Mouse (Mus musculus) gastrocnemius, postnatal 4 days (tissue): Measurements from ENCODE around the gene Szt2. TPM values are rescaled to one million over a fixed set of nuclear protein-coding genes. Genes with fewer than 3 reads are reported as not detected.

Experiments used
- DNase-seq, 2 experiments: peaks; one replicate each; pipeline ENCODE4 v3.0.0; 2021 to 2022; ENCODE audit warnings: low spot score in 2 of 2, mixed read lengths in 2 of 2
- total RNA-seq, 2 experiments: library from RNA; stranded (reverse); gene quantifications; 2 replicates each; pipeline ENCODE4 v1.2.3; 2021

The Szt2 gene
- total RNA-seq, 2 experiments from 2014 or later: 16.1 to 18.9 TPM

DNA sequence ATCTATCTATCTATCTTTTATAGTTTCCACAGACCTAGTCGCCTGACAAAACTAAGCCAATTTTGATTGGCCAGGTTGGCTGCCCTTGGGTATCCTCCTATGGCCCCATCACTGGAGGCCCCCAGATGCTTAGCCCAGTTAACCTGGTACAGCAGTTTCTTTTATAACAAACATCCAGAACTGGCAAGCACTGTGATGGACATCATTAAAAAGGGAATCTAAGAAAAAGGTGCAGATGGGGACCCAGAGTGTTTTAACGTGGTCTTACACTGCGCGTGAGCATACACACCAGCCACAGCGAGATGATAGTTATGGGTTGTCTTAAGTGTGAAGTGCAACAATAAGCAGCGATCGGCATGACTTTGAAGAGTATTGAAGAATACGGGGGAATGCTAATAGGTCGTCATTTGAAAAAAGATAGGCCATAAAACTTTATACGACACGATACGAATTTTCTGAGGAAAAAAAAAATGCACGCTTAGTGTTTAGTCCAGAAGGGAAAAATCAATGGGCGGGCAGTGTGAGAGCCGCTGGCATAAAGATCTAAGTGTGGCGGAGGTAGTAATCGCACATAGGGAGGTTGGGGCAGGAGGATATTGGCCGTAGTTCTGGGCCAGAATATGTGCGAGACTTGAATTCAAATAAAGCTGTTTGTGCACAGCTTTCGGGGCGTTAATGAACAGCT is 49.7 kb downstream of the Szt2 start:
- DNase-seq: no peak

DNA sequence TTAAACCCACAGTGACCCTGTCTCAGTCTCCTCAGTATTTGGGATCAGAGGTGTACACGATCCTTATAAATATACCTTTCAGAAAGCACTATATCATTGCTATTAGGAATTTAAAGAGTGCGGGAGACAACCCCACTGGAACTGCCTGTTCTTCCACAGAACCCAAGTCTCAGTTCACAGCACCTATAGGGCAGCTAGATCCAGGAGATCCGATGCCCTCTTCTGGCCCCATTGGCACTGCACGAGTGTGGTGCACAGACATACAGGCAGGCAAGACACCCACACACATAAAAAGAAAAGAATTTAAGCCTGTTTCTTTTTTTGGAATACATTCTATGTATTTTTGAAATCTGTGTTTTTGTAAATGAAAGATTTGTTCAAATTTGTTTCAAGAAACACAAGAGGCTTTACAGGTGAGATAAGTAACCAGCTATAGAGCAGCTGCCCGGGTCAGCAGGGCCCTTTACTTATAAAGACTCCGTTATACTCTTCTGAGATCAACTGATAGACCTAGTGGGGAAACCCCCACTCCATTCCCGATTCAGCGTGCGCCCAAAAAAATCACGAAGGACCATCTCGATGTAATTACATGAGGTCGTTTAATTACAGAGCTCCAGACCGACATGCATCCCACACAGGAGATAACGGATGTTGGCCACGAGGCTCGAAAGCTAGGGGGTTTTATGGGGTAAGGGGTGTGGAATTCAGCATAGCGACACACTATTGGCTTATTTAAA is 50.7 kb downstream of the Szt2 start:
- DNase-seq: no peak

DNA sequence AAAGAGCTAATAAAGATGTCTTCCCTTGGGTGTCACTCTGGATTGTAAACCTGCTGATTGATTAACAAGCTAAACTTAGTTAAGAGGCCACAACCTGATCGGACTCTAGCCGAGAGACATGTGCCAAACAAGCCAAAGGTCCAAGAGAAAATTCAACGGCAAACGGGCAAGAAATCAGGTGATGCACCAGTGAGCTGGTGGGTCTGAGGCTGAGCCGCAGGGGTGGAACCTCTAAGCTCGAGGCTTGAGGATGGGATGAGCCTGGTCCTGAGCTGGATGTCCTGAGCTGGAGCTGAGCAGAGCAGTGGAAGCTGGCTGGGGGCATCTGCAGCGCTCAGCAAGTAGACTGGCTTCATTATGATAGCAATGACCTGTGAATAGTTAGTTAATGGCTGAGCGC is 51.6 kb downstream of the Szt2 start:
- no peak for DNase-seq

DNA sequence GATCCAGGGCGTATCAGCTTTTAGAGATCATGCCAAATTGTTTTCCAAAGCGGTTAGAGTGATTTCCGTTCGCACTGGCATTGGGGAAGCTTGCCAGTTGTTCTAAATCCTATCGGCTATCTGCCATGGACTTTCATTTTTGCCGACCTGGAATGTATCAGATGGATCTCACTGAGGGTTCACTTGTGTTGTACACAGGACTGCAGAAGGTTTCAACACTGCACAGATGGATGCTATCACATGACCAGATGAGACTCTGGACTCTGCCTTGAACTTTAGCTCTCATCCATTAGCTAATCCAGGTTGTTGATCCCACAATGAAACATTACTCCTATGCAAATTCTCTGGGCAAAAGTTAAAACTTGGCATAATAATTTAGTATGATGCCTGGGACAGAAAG is 52.3 kb downstream of the Szt2 start:
- DNase-seq: no peak

DNA sequence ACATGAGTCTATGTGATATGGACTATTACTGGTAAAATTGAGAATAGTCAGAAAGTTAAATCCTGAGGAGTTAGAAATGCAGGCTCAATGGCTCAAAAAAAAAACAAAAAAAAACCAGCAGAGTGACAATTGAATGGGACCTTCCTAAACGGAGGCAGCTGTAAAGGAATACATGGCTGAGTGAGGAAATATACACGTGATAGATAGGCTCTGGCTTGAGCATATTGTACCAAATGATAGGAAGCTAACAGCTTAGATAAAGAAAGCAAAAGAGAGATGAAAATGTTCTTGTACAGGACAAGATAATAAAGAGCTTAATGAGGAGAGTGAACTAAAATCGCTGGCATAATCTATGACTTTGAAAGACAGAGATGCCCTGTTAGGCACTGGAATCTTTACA is 54.8 kb downstream of the Szt2 start:
- no peak for DNase-seq

DNA sequence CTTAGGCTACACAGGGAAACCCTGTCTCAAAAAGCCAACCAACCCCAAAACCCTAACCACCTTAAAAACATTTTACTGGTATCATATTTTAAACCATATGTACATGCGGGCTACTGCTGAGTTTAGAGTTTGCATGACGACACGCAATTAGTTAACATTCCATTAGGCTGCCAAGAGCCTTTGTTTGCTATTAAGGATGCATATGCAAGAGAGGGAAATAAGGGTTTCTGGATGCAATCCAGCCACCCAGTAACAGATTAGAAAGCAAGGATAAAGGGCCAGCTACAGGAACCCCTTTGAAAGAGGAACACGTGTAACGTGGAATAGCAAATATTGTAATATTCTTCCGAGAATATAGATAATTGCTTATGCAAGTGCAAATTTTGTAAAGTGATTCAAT is 55.4 kb downstream of the Szt2 start:
- DNase-seq: no peak

DNA sequence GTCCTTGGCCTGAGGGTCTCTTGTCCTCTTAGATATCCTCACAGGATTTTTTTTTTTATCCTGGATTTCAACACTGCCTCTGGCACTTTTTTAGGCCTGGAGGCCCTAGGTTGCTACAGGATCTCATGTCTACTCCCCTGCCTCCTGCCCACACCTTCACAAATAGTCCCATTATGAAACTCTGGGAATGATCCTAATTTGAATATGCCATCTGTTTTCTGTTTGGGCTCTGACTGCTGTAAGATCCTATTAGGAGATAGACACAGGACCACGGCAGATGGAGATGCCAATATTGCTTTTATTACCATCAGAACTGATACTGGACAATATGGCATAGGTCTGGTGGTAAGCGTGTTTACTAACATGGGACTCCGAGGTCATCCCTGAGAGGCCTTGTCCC is 57.2 kb downstream of the Szt2 start:
- DNase-seq: no peak

DNA sequence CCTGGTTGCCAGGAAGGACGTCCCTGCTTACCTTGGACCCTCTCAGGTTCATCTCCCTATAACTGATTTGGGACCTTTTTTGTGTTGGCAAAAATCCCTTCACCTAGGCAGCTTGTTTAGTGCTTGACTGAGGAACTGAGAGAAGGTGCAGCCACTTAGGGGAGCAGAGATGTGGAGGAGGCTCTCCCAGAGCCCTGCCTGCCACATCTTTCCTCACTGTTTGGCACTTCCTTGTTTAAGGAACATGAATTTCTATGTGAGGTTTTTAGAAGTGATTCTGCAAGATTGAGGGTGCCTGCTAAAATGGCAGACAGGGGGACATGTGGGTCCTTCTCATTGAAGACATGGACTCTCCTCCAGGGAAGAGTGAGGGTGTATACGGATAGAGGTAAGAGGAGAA is 58.2 kb downstream of the Szt2 start:
- DNase-seq: no peak

DNA sequence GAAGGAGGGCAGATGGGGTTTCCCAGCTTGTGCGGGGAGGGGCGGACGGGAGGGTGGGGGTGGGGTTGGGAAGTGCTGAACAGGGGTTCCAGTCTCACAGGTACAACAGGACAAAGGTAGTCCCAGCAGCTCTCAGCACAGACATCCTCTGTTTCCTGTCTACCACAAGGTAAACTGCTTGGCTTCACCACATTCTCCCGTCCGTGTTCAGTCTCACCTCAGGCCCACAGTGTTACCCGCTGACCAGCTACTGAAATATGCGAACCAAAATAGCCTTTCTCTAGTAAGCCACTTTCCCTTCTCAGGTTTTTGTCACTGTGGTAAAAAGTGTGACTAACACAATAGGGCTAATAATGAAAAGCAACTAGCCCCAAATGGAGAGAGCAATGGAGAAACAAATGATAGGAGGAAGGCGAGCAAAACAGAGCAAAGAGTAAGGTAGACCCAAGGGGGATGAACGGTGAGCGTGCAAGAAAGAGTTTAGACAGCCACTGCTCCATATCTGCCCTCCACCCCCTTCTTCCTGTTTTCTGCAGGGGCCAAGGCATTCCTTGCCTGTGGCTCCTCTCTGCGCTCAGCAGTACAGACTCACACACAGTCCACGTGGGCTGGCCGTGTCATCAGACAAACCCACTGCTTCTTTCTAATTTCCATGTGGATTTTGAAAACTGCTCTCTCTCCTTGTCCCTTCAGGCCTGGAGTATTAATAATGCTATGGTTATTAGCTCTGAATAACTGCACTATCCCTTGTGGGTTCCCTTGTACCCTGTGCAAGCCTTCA is 61.4 kb downstream of the Szt2 start:
- no peak for DNase-seq

DNA sequence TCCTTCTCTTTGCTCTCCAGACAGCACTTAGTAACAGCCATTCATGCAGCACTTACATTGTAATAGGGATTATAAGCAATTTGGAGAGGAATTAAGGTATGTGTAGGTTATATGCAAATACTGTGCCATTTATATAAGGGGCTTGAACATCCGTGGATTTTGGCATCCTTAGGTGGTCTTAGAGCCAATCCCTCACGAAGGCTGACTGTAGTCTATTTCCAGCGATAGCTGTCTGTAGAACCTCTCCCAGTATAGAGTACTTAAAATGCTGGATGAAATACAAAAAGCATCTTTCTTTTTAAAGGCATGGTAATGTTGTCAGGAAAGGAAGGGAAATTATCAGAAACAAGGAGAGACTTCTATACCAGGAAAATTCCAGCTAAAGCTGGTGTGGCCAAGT is 67.6 kb downstream of the Szt2 start:
- DNase-seq: no peak

DNA sequence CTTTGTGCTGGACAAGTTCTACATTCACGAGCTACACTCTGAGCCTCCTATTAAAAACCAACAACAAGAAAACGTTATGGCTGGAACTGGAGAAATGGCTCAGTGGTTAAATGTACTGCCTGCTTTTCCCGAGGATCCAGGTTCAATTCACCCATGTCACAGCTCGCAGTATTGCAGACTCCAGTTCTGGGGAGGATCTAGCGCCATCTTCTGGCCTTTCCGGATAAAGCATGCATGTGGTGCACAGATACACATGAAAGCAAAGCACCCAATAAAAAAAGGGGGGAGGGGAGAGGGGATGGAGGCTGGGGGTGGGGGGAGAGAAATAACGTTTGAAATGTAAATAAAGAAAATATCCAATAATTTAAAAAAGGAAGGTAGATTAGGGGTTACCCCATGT is 72.4 kb downstream of the Szt2 start:
- peak in 1 of 2 experiments; percentile 62 for DNase-seq

DNA sequence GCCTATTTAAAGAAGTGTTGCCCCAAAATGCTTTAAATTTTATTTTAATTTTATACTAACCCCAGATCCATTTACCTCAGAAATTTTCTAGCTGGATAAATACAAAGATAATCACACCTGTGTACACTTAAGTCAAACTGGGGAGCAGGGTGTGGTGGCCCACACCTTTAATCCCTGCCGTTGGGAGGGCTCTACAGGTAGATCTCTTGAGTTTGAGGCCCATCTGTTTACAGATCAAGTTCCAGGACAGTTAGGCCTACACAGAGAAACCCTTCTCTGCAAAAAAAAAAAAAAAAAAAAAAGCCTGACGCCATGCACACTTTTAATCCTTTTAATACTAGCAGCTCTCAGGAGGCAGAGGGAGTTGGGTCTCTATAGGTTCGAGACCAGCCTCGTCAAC is 73.1 kb downstream of the Szt2 start:
- no peak for DNase-seq

DNA sequence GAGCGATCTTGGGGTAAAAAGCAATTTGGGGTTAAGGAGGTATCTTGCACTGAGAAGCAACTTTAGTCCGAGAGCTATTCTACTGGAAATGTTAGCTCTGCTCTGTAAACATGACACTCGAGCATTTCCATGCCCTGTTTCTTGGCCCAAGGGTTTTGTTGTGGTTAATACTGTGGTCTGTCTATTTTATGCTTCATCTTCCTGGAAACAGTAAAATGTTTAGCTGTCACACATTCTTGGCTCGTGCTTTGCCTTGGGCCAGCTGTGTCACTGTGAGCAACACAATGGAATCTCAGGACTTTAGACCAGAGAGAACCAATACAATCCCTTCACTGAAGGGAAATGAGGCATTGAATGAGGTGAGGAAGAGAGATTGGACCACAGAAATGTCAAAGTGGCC is 77.3 kb downstream of the Szt2 start:
- no peak for DNase-seq

DNA sequence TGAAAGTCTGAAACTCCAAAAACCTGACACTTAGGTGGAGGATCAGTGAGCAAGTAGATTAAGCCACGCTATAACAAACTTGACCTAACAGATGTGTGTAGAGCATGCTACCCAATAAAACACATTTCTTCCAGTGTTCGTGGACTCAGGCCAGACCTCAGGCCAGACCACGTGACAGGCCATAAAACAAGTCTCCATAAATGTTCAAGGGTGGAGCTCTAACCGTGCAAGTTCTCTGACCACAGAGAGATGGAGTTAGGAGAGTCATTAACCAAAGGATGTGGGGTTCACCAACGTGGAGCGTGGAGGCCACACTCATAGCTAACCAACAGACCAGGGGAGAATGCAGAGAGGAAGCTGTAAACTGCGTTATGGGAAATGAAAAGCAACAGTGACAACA is 82.6 kb downstream of the Szt2 start:
- no peak for DNase-seq

DNA sequence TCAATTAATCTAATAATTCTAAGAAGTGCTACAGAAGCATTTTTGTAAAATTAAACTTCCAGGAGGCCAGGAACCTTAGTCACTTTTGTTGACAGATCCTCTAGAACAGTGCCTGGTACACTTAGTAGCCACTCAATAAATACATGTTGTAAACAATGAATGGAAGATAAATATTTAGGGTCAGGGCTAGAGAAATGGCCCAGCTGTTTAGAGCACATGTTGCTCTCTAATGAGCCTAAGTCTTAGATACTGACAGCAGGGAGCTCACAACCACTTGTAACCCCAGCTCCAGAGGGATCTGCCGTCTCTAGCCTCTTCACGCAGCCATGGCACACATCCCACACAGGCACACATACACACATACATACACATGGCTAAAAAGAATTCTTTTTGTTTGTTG is 88.4 kb downstream of the Szt2 start:
- no peak for DNase-seq

DNA sequence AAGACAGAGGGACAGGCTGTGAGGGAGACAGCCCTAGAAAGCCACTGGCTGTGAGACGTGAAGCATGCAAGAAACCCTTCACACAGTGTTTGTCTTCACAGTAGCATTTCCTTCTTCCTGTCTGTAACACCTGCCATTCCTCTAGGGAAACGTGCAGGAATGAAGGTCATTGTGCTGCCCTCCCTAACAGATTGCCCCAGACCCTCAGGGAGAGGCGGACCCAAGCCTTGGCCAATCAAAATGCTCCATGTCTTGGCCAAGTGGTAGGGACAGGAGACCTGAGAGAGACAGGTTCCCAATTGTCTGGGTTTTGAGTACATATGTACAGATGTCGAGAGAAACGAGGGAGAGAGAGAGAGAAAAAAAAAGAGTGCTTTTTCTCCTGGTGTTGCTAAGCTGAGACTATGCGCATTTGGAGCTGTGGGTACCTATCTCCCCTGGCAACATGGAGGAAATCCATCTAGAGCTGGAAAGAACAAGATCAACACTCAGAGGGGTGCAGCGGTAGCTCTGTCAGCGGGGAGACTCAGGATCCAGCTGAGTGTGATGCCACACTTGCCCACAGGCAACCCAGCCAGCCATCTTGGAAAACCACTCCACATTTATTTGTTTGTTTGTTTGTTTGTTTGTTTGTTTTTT is 89.2 kb downstream of the Szt2 start:
- no peak for DNase-seq

DNA sequence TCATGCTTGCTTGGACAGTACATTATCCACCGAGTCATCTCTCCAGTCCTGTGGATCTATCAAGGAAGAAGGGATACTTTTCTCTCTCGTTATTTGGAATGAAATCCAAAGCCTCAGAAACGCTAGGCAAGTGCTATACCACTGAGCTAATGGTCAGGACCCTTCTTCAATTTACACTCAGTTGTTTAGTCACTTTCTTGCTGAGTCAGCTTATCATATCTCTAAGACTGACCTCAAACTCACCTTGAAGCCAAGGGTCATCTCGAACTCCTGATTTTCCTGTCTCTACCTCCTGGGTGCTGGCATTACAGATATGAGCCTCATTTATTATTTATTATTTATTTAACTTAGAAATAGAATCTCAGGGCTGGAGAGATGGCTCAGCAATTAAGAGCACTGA is 92.4 kb downstream of the Szt2 start:
- no peak for DNase-seq

DNA sequence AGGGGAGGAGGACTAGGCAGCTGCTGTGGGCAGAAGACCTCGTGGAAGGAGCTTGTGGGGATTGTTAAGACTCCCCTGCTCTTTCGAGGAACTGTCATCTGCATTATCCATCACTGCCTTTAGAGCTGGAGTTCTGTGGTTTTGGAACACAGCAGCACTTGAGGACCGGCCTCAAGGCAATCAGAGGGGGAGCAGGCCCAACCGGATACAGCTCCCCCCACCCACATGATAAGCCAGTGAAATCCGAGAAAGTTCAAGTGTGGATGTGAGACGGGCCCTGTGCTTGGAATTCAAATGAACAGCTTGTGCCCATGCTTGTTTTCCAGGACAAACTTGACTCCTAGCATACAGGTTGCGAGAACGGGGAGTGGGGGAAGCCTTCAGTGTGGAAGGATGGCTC is 93.8 kb downstream of the Szt2 start:
- DNase-seq: no peak
